Mouse (Mus musculus): ENCODE measurements around the gene Scn8a.
"Not testable (repeated sequence)": the region's sequence is repeated elsewhere in the genome, so short reads cannot be mapped to it uniquely, and the experiment has no call there.

Gene Scn8a

GRCm38 (mm10) chr15:100869558-100869957 is at the start of gene Scn8a:
TSS of gene Scn8a (plus strand) at chr15:100869858.
- no peak for DNase-seq (ENCODE audit: low spot score in 2 of 2)

- no peak for DNase-seq (ENCODE audit: low spot score in 2 of 2)
Observed at GRCm38 (mm10) chr15:100821824-100822223, 47.8 kb upstream of the Scn8a start.

DNA sequence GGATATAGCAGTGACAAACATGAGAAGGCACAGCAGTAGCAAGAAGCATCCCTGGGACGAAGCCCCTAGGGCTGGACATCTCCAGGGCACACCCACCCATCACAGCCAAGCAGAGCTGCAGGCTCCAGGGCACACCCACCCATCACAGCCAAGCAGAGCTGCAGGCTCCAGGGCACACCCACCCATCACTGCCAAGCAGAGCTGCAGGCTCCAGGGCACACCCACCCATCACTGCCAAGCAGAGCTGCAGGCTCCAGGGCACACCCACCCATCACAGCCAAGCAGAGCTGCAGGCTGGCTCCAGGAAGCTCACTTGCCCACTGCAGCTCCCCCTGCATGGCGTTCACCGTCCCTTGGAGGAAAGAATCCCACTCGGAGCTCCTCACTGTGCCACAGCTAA is 47.3 kb upstream of the Scn8a start:
- not testable (repeated sequence) for DNase-seq (ENCODE audit: low spot score in 2 of 2)

DNA sequence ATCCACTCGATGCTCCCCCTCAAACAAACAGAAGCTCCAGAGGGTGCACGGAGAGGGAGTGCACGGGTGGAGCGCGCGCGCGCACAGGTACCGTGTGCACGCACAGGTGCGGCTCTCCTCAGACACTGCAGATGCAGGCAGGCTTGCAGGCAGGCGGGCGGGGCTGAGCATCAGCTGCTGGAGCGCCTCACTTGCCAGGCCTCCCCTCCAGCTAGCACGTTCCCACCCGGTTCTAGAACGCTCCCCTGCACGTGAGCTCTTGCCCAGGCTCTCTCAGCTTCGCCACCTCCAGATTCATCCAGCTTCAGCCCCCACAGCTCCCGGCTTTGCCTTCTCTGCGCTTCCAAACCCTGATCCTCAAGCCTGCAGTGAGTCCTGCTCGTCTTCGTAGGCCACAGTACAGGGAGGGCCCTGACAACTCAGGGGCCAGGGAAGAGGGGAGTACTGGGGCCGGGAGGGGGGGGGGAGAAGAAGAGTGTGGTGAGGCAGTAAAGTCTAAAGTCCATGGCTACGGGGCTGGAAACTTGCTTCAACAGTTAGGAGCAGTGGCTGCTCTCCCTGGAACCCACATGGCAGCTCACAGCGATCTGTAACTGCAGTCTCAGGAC is 44.3 kb upstream of the Scn8a start:
- DNase-seq (ENCODE audit: low spot score in 2 of 2) = no peak

DNA sequence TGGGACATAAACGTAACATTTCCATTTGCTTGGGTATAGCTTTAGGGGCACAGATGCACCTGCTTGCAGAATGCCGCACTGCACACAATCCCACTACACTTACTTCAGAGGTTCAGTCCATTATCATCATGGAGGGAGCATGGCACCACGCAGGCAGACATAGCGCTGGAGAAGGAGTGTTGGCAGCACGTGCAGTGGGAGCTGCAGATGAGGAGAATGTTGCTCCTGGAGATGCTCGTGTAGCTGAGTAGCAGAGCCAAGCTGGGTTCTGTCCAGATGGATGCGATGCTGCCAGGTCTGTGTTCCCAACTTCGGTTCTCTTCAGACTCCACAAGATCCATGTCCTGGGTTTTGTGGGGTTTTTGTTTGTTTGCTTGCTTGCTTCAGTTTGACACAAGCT is 43.6 kb upstream of the Scn8a start:
- no peak for DNase-seq (ENCODE audit: low spot score in 2 of 2)

DNA sequence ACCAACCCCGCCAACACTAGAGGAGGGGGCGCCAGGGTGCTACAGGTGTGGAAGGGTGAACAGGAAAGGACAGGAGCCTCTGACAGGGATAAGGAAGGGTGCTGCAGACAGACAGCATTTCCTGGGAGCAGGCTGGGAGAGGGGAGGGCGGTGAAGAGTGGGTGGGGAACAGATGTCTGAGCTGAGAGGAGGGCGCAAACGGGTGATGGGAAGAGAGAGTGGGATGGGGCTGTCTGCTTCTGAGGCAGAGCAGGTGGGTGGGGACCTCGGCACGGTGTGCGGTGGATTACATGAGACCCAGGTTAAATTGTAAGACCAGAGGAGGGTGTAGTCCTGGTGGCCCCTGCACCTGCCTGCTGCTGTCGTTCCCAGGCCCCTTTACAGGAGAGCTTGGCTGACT is 39.9 kb upstream of the Scn8a start:
- no peak for DNase-seq (ENCODE audit: low spot score in 2 of 2)

- DNase-seq (ENCODE audit: low spot score in 2 of 2) = no peak
Observed at GRCm38 (mm10) chr15:100830682-100831081, 39.0 kb upstream of the Scn8a start.

DNA sequence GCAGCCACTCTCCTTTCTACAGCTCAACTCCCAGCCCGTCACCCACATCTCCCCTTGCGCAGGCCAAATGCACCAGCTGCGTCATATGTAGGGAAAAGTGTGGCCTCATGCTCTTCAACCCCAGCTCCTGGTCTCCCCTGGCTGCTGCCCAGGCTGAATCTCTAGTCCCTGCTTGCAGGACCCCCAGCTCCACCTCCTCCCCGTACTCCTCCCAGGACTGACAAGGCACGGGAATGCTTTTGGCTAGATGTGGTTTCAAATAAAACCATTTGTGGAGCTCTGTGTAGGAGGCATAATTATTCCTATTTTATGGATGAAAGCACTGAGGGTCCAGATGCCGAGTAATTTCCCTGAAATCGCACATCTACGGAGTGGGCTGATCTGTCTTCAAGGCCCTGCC is 37.5 kb upstream of the Scn8a start:
- DNase-seq (ENCODE audit: low spot score in 2 of 2) = no peak

GRCm38 (mm10) chr15:100832784-100833183 is 36.9 kb upstream of the Scn8a start:
- no peak for DNase-seq (ENCODE audit: low spot score in 2 of 2)

- no peak for DNase-seq (ENCODE audit: low spot score in 2 of 2)
Observed at GRCm38 (mm10) chr15:100836729-100837128, 32.9 kb upstream of the Scn8a start.

DNA sequence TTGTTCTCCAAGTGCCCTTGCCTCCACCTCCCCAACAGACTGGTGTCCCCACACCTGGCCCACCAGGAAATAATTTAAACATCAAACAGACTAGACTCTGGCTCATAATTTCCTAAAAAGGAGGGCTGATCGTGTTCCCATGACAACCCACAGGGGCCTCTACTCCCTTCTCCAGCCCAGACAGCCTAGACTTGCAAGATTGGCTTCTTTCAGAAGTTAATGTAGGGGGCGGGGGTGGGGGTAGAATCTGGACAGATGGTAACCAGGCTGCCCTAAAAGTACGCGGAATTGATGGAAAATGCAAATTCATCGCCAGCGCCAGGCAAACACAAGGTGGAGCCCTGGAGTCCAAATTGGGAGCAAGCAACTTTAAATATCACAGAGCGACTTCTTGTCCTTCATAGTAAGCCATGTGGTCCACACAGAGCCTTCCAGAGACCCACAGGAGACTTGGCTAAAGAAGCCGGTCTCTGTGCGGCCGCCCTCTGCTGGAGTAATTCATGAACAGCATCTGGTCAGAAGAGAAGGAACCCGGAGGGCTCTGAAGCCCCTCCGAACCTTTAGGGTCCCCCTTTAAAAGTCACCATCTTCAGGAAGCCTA is 31.0 kb upstream of the Scn8a start:
- DNase-seq (ENCODE audit: low spot score in 2 of 2) = peak in 1 of 2 experiments; percentile 18

DNA sequence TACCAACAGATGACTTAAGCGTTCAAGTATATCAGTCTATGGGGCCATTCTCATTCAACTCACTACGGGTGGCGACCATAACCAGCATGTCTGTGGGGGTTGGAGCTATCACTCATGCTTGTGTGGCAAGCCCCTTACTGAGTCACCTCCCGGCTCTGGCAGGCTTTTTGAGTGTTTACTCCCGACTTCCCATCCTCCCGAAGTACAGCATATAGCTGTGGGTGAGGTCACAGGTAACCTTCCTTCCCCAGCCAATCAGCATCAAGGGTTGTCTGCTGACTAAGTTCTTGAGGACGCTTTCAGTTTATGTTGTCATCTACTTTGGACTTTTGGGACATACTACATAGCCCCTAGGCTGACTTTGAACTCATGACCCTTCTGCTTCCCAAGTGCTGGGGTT is 25.3 kb upstream of the Scn8a start:
- DNase-seq (ENCODE audit: low spot score in 2 of 2) = no peak

GRCm38 (mm10) chr15:100845049-100845879 is 24.4 kb upstream of the Scn8a start:
- no peak for DNase-seq (ENCODE audit: low spot score in 2 of 2)

- no peak for DNase-seq (ENCODE audit: low spot score in 2 of 2)
Observed at GRCm38 (mm10) chr15:100847193-100847592, 22.5 kb upstream of the Scn8a start.

GRCm38 (mm10) chr15:100857586-100857985 is 12.1 kb upstream of the Scn8a start:
- DNase-seq (ENCODE audit: low spot score in 2 of 2) = no peak

- DNase-seq (ENCODE audit: low spot score in 2 of 2) = no peak
Observed at GRCm38 (mm10) chr15:100860856-100861255, 8.8 kb upstream of the Scn8a start.

DNA sequence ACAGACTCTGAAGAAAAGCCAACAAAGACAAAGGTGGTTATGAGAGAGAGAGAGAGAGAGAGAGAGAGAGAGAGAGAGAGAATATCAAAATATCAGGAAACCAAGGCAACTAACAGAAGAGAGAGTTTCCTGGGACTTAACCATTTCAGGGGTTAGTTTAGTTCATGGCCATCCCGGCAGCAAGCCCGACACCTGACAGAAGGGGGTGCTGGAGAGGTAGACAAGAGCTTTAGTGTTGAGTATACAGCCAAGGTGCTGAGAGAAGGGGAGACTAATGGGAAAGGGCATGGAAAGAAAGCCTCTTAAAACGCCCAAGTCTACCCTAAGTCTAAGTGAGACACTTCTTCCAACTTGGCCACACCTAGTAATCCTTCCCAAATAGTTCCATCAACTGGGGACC is 4.1 kb upstream of the Scn8a start:
- no peak for DNase-seq (ENCODE audit: low spot score in 2 of 2)

DNA sequence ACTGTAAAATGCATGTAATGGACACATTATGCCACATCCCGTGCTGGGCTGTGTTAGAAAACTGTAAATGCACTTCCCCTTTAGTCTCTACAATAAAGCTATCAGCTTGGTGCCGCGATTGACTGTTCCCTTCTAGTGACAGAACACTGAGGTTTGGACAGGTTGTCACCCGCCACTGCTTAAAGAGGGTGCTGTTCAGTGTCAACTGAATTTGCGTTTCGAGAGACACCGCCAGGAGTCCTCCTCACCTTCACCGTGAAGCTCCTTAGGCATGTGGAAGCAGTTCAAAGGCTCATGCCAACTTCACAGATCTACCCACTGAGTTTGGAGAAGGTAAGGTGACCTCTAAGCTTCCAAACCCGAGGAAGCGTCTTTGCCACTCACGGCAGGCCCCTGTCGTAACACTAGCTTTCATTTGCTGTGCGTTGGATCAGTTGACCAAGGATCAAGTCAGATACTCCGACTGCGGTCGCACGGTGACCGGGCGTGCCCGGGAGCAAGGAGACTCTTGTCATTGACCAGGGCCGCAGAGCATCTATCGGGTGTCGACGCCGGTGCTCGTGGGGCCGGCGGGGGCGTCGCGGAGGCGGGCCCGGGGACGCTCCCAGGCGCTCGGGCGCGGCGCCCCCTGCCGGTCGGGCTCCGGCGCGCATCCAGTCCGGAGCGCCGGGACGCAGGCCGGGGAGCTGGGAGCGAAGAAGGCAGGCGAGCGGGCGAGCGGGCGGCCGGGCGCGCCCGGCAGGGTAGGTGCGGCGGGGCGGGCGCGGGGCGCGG is 530 bp downstream of the Scn8a start:
- peak in 1 of 2 experiments; percentile 10 for DNase-seq (ENCODE audit: low spot score in 2 of 2)

GRCm38 (mm10) chr15:100870775-100871106 is 1.1 kb downstream of the Scn8a start:
- DNase-seq (ENCODE audit: low spot score in 2 of 2) = no peak

DNA sequence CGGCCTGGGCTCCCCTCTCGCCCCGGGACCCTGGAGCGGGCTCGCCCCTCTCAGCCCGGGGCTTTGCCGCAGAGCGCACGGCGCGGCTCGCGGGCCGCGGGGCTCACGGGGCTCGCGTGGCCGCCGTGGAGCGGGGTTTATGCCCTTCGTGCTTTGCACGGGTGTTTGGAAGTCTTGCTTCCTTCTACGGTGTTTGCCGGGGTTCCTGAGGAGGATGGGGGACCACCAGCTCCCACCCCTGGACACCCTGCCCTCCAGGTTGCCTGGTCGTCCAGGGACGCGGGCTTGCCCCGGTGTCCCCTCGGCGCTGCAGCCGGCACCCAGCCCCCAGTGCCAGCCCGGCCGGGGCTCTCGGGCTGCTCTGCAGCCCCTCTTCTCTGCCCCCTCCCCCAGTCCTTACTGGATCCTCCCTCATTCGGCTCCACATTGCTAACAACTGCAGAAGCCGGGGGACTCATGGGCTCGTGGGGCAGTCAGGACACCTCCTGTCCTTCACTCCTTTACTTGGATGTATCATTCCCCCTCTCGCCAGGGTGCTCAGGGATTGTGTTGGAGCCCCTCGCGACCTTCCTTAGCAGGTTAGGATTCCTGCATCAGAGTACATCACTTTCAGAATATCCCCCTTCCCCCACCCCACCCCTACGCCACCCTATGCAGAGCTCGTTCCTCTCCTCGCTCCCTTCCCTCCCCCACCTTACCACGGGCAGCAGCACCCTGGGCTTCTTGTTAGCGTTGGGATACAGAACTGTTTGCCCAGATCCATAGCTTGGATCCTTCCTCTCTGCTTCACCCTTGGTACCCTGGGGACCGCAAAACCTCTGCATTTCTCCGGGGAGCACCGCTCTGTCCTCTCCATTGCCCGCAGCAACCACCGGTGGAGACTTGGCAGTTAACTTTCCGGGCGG is 1.7 kb downstream of the Scn8a start:
- no peak for DNase-seq (ENCODE audit: low spot score in 2 of 2)

GRCm38 (mm10) chr15:100873155-100873554 is 3.5 kb downstream of the Scn8a start:
- DNase-seq (ENCODE audit: low spot score in 2 of 2) = peak in 1 of 2 experiments; percentile 28
